ENCODE assay signal across 9 mouse cellular contexts in the genomic region with DNA sequence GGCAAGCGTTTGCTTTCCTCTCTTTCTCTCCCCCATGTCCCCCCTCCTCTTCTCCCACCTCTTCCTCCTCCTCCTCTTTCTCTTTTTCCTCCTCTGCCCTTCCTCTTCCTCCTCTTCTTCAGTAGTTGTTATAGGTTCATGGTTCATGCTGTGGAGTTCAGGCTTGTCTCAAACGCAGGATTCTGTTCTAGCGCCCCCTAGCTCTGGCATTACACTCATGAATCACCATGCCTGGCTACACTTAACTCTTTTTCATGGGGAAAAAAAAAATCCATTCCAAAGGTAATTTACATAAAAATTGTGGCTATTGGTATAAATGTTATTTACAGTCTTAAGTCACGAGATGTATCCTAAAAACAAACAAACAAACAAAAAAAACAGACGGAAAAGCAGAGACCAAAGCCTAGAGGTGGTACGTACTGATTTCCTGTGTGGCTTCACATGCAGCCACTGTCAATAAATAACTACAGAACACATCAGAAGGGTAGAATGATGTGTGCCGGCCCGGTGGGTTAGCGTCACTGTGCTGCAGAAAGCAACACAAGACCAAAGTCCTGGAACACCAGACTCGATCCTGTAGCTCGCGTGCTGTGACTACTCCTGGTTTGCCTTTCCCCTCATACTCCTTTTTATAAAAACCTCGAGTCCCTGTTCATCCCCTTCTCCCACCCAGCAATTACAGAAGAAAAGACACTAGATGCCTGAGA. TPM values are rescaled to one million over a fixed set of nuclear protein-coding genes. Genes with fewer than 3 reads are reported as not detected.
DNase-seq lines count a peak whose midpoint lies in the region; ATAC-seq and TF ChIP-seq lines count a peak whose summit lies in the region.
"Had no signal": no experiment of that assay in that cellular context is flagged by ENCODE, and none has a peak within 500 bp of the region (broad histone marks: within the 10 kb centered on the region; RNA-seq: fewer than 3 reads in every experiment).

No protein-coding gene starts in this region.

- WGBS in midbrain, postnatal 0 days: 55% methylated on average over 13 of the region's 13 CpGs

- H3K27me3 ChIP-seq in midbrain, postnatal 0 days (ENCODE audit: insufficient read depth, low read length): no peaks in the 10 kb centered on the region

- peak; percentile 50 for DNase-seq in gastrocnemius, postnatal 10 days
- DNase-seq in gastrocnemius, postnatal 25 days: no peak
- DNase-seq in ovary, postnatal 14 days (ENCODE audit: low spot score): peak; percentile 44
- DNase-seq in ovary, adult 18-20 months (ENCODE audit: low spot score): no peak
- peak; percentile 77 for DNase-seq in adrenal gland, postnatal 10 days
- DNase-seq in induced T-regulatory cell, adult 2 months (ENCODE audit: low read depth): peak; percentile 86
- peak; percentile 71 for DNase-seq in midbrain, postnatal 0 days (ENCODE audit: low spot score)
- no peak for DNase-seq in ovary, postnatal 36 days (ENCODE audit: low spot score)

- H3K4me3 ChIP-seq in midbrain, postnatal 0 days (ENCODE audit: low read depth, low read length): no peak overlapping the region
- H3K4me3 ChIP-seq: hindbrain, embryonic 15.5 days had no signal

- no peak overlapping the region for H3K9ac ChIP-seq in midbrain, postnatal 0 days (replicated peaks; ENCODE audit: low read length, poor library complexity, severe bottlenecking)
- H3K9ac ChIP-seq: hindbrain, embryonic 15.5 days had no signal

- H3K36me3 ChIP-seq in midbrain, postnatal 0 days (ENCODE audit: insufficient read depth, low read length): no peaks in the 10 kb centered on the region
- H3K36me3 ChIP-seq: hindbrain, embryonic 15.5 days had no signal

- ATAC-seq in midbrain, postnatal 0 days (ENCODE audit: low FRiP score): no peak

- no peaks in the 10 kb centered on the region for H3K9me3 ChIP-seq in midbrain, postnatal 0 days (ENCODE audit: low read length)
- H3K9me3 ChIP-seq: hindbrain, embryonic 15.5 days had no signal

- 0 out of 2 replicates have a peak, but pooled peaks cover 4% of the 10 kb centered on the region for H3K4me1 ChIP-seq in midbrain, postnatal 0 days (ENCODE audit: insufficient read depth, low read length)

- TF ChIP-seq CTCF in midbrain, postnatal 0 days (IDR thresholded peaks at IDR 0.05): peak; percentile 72

- no peak overlapping the region for H3K4me2 ChIP-seq in midbrain, postnatal 0 days (ENCODE audit: low read depth, low read length, poor library complexity, severe bottlenecking)
- H3K4me2 ChIP-seq: hindbrain, embryonic 15.5 days had no signal

- H3K27ac ChIP-seq in midbrain, postnatal 0 days (ENCODE audit: low read depth, low read length): no peak overlapping the region
- H3K27ac ChIP-seq: hindbrain, embryonic 15.5 days had no signal

RNA-seq across cellular contexts. Expression of a gene that starts 3.4 kb away (rescaled TPM):
- total RNA-seq in gastrocnemius, postnatal 10 days (2021): 10 to 100 TPM; 11.6 to 16.7 TPM
- 10 to 100 TPM; 10.8 to 14.5 TPM for total RNA-seq in gastrocnemius, postnatal 25 days (2021)
- 10 to 100 TPM; 23.2 to 30.6 TPM for total RNA-seq in adrenal gland, postnatal 10 days (2021)
- 24.7 and 30.2 TPM in 2 replicates for total RNA-seq in midbrain, postnatal 0 days (2014; rRNA removed)
- 49.4 and 51.4 TPM in 2 replicates for polyA plus RNA-seq in midbrain, postnatal 0 days (2015; fragmentation: Nextera tagmentation; extraction: Ambion mirVana)

Comparison
In these comparisons a context has a peak if more than half of its experiments do, and no peak if none do; other contexts are left out.
1. DNase-seq: peak in gastrocnemius, postnatal 10 days (single experiment), ovary, postnatal 14 days (single experiment), adrenal gland, postnatal 10 days (single experiment), induced T-regulatory cell, adult 2 months (single experiment) and midbrain, postnatal 0 days (single experiment); none in gastrocnemius, postnatal 25 days (single experiment), ovary, adult 18-20 months (single experiment) and ovary, postnatal 36 days (single experiment).